Mouse (Mus musculus) olfactory bulb, adult 2 months (tissue): Measurements from ENCODE around the gene Speg.

Experiments used
- CTCF ChIP-seq: fragments of 200-500 bp; IDR thresholded peaks from 2 replicates; pipeline ENCODE4 v1.5.1; 2012; ENCODE audit warnings: low read depth, mild to moderate bottlenecking, low read length, moderate library complexity; ENCODE audit not compliant: insufficient read depth
- POLR2A ChIP-seq: fragments of 200-500 bp; IDR thresholded peaks from 2 replicates; pipeline ENCODE4 v1.6.1; 2012; ENCODE audit warnings: mild to moderate bottlenecking, low read depth, low read length, moderate library complexity; ENCODE audit not compliant: insufficient read depth

GRCm38 (mm10) chr1:75455948-75456347, 80.9 kb downstream of the Speg start:
- TF ChIP-seq CTCF (no peak), POLR2A (no peak)
